ENCODE assay signal across 16 mouse cellular contexts in genomic region chr5:38146524-38146923, GRCm38 (mm10). TPM values are rescaled to one million over a fixed set of nuclear protein-coding genes. Genes with fewer than 3 reads are reported as not detected.
DNase-seq lines count a peak whose midpoint lies in the region.
"Had no signal": no experiment of that assay in that cellular context is flagged by ENCODE, and none has a peak within 500 bp of the region (broad histone marks: within the 10 kb centered on the region; RNA-seq: fewer than 3 reads in every experiment).

No protein-coding gene starts in this region.

- H3K4me3 ChIP-seq in midbrain, embryonic 10.5 days, result no peak overlapping the region
- H3K4me3 ChIP-seq: erythroblast, embryonic 14.5 days; hindbrain, embryonic 12.5 days; limb, embryonic 13.5 days; lung, embryonic 15.5 days had no signal

- no peaks in the 10 kb centered on the region for H3K9me3 ChIP-seq in midbrain, embryonic 10.5 days (replicated peaks)
- H3K9me3 ChIP-seq: hindbrain, embryonic 12.5 days; lung, embryonic 15.5 days had no signal

- H3K27ac ChIP-seq in midbrain, embryonic 10.5 days (replicated peaks), result no peak overlapping the region
- H3K27ac ChIP-seq: hindbrain, embryonic 12.5 days; kidney, postnatal 0 days; limb, embryonic 13.5 days; lung, embryonic 15.5 days had no signal

- 94% methylated on average over 6 of the region's 6 CpGs for WGBS in midbrain, embryonic 10.5 days

- no peaks in the 10 kb centered on the region for H3K27me3 ChIP-seq in midbrain, embryonic 10.5 days (ENCODE audit: low read depth, poor library complexity, severe bottlenecking)
- H3K27me3 ChIP-seq: hindbrain, embryonic 12.5 days; limb, embryonic 13.5 days; lung, embryonic 15.5 days had no signal

- DNase-seq in cerebellum, adult 11 months, result peak; percentile 3
- DNase-seq in cerebellum, postnatal 36 days, result no peak
- DNase-seq in heart, adult 8-10 months (ENCODE audit: low spot score), result peak; percentile 37
- peak; percentile 24 for DNase-seq in kidney, postnatal 10 days
- DNase-seq in lung, postnatal 4 days, result peak; percentile 67 to 82
- DNase-seq in cerebellum, adult 8-10 months, result no peak
- no peak for DNase-seq in frontal cortex, postnatal 10 days (ENCODE audit: low spot score in 2 of 2)
- DNase-seq in midbrain, embryonic 10.5 days (ENCODE audit: low spot score), result no peak
- DNase-seq: adrenal gland, postnatal 10 days; embryo, embryonic 11 days; layer of hippocampus, postnatal 36 days had no signal

- peaks cover 7% of the 10 kb centered on the region for H3K4me1 ChIP-seq in midbrain, embryonic 10.5 days
- H3K4me1 ChIP-seq: limb, embryonic 13.5 days; lung, embryonic 15.5 days had no signal

- H3K36me3 ChIP-seq in midbrain, embryonic 10.5 days, result peaks cover 100% of the 10 kb centered on the region

RNA-seq across cellular contexts. Expression of gene Nsg1, which starts 13.2 kb away (rescaled TPM):
- 1 to 10 TPM; 7.0 to 9.4 (median 8.0) TPM for total RNA-seq in heart, adult 8-10 months (2022)
- polyA plus RNA-seq in midbrain, embryonic 10.5 days (2016; fragmentation: Nextera tagmentation; extraction: Ambion mirVana), result 115 and 187 TPM in 2 replicates
- polyA plus RNA-seq: erythroblast, embryonic 14.5 days had no signal

Comparison
In these comparisons a context has a peak if more than half of its experiments do, and no peak if none do; other contexts are left out.
1. DNase-seq: peak in cerebellum, adult 11 months (single experiment), heart, adult 8-10 months (single experiment), kidney, postnatal 10 days (single experiment) and lung, postnatal 4 days (2 of 2); none in cerebellum, postnatal 36 days (0 of 2), cerebellum, adult 8-10 months (single experiment), frontal cortex, postnatal 10 days (0 of 2) and midbrain, embryonic 10.5 days (single experiment).